Mouse (Mus musculus): ENCODE measurements around the gene Mri1.

Mri1 gene

DNA sequence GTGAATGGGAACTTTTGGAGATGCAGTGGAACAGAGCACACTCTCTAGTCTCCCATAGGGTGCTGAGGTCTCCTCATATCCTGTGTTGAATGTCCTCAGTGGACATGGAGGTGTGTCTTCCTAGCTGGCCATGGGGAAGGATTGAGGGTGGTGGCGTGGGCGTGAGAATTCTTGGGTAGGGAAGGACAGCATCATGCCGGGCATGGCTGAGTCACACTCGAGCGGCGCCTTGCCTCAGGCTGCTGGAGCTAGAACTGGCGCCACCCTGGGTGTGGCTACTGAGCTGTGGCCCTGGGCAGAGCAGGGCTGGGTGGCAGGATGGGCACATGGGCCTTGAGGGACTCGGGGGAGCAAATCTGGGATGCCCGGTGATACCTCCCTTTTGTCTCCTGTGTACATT, 54.7 kb downstream of the Mri1 start:
- peak; percentile 70 for DNase-seq

DNA sequence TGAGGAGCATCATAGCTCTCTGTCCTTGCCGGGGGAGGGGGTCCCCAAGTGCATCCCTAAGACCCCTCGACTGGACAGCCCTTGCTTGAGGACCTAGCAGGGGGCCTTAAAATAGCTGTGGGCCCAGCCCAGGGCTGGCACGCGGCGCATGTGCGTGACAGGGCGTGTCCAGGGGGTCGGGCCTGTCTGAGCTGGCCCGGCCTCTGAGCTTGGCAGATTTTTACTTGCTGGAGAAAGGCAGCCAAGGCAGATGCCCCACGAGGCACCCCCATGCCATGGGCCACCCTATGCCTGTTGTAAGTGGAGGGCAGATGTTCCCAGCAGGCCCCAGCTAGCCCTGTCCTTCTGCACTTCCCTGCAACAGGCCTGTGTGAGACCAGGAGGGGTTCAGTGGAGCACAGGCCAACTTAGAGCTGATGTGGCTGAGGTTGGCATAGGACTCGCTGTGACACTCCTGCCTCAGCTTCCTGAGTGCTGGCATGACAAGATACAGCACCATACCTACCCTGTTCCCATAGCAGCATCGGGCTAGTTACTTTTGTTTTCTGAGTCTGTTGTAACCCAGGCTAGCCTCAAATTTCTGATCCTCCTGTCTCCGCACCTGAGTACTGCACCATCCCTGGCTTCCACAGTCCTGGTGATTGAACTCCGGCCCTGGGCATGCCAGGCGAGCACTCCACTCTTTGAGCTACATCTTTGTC, 55.4 kb downstream of the Mri1 start:
- peak; percentile 81 for DNase-seq

DNA sequence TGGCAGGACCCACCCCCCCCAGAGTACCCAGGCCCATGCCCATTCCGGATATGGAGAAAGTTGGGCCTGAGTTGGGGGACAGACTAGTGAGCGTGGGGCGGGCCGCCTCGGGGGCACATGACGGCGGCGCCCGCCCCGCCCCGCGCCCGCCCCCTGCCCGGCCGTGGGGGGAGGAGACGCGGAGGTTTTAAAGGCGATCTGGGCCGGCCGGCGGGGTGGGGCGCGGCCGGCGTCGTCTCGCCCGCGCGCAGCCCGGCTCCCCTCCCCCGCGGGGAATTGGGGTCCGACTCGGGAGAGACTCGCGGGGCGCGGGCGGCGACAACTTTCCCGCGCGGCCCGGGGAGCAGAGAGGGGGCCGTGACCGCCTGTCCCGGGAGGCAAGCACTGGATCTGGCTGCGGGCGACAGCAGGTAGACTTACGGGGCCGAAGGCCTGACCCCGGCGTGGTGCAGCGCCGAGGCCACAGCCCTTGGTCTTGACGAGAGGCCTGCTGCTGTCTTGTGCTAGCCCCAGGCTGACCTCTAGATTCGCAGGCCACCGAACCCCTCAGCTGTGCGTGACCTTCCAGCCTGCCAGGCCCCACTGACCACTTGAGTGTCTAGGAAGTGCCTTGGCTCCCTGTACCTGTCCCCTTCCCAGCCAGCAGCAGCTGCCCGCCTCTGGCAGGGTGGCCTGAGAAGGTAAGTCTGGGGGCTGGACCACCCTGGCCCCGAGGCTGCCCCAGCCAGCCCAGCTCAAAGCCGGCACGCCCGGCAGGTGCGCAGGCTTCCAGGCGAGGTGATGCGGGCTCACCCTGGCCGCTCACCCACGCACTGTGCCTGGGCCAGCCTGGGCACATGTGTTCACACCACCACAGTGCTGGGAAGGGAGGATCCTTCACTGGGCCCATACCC, 56.2 kb downstream of the Mri1 start:
- DNase-seq: peak; percentile 91

DNA sequence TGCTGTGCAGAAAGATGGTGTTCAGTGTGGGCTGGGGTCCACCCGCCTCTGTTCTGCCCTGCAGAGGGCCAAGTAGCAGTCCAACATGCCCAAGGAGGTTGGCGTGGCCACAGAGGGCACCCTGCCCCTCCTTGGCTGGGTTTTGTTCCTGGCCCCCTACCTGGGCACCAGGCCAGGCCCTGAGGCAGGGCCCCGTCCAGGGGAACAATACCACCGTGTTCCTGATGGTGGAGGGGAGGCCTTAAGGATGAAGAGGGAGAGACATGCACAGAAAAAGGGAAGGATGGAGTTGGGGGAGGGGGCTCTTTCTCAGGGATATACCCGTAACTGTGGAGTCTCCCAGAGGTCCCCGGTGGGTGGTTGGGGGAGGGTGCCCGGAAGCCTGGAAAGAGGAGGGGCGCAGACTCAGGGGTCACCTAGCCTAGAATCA, 57.0 kb downstream of the Mri1 start:
- peak; percentile 53 for DNase-seq
